Mouse (Mus musculus) liver, embryonic 14.5 days (tissue): Measurements from ENCODE around the gene Gm17660. TPM values are rescaled to one million over a fixed set of nuclear protein-coding genes. Genes with fewer than 3 reads are reported as not detected.
A peak's percentile ranks its signal among the peaks of the same experiment; 100 is the strongest.

Experiments used
- ATAC-seq: fragments of 200-750 bp; cut with Nextera tagmentation; 2 replicates; pipeline ENCODE4 v1.8.0; 2017; ENCODE audit warnings: moderate number of reproducible peaks, mild to moderate bottlenecking, moderate library complexity; ENCODE audit not compliant: insufficient read depth
- DNase-seq, 3 experiments: peaks; one replicate each; pipeline ENCODE4 v3.0.0-alpha.2; 2012 to 2013; ENCODE audit warnings: low read depth in 3 of 3, low spot score in 3 of 3
- H3K27ac ChIP-seq: fragments of 300-500 bp; sonication (generic); 2 replicates; pipeline ENCODE4 v1.5.1; 2014; ENCODE audit warnings: moderate library complexity, mild to moderate bottlenecking, control low read depth, inconsistent platforms
- H3K27me3 ChIP-seq: fragments of 300-500 bp; sonication (generic); 2 replicates; pipeline ENCODE4 v1.6.1; 2014; ENCODE audit warnings: mild to moderate bottlenecking, low read length, moderate library complexity; ENCODE audit not compliant: control insufficient read depth, insufficient read depth
- H3K36me3 ChIP-seq: fragments of 300-500 bp; sonication (generic); replicated peaks from 2 replicates; pipeline ENCODE4 v1.6.1; 2014; ENCODE audit warnings: low read depth; ENCODE audit not compliant: control insufficient read depth, insufficient read depth
- H3K4me1 ChIP-seq, 2 experiments: fragments of 200-500 bp in 1 of 2; fragments of 300-500 bp in 1 of 2; sonication (generic) in 1 of 2; replicated peaks; 2 replicates each; pipeline ENCODE4 v1.6.1; 2012 to 2014; ENCODE audit warnings: antibody characterized with exemption in 1 of 2, inconsistent platforms in 1 of 2, low read length in 1 of 2; ENCODE audit not compliant: control insufficient read depth in 2 of 2, insufficient read depth in 2 of 2
- H3K4me2 ChIP-seq: fragments of 300-500 bp; sonication (generic); 2 replicates; pipeline ENCODE4 v1.6.1; 2014; ENCODE audit warnings: low read depth, mild to moderate bottlenecking, control low read depth, moderate library complexity
- H3K4me3 ChIP-seq, 2 experiments: fragments of 200-500 bp in 1 of 2; fragments of 300-500 bp in 1 of 2; sonication (generic) in 1 of 2; 2 replicates each; pipeline ENCODE4 v1.5.1; 2012 to 2014; ENCODE audit warnings: low read depth in 2 of 2, low read length in 2 of 2, mild to moderate bottlenecking in 2 of 2, control low read depth in 1 of 2, inconsistent platforms in 1 of 2, moderate library complexity in 1 of 2; ENCODE audit not compliant: insufficient read depth in 1 of 2
- H3K9ac ChIP-seq: fragments of 300-500 bp; sonication (generic); replicated peaks from 2 replicates; pipeline ENCODE4 v1.6.1; 2014; ENCODE audit warnings: mild to moderate bottlenecking, control low read depth, moderate library complexity
- H3K9me3 ChIP-seq: fragments of 300-500 bp; sonication (generic); 2 replicates; pipeline ENCODE4 v1.6.1; 2016; ENCODE audit warnings: low read length, mixed read lengths; ENCODE audit not compliant: control insufficient read depth
- CTCF ChIP-seq: IDR thresholded peaks from 2 replicates; pipeline ENCODE4 v1.5.1; 2016; ENCODE audit warnings: antibody characterized with exemption, low read depth, control low read depth
- EP300 ChIP-seq: IDR thresholded peaks from 2 replicates; pipeline ENCODE4 v1.6.1; 2016; ENCODE audit warnings: antibody characterized with exemption, low read depth
- WGBS: fragments of 180-500 bp; shearing (Covaris S2); extraction: QIAGEN DNeasy Blood & Tissue Kit; methylation state at CpG from one replicate; pipeline ENCODE4 v1.1.7; 2014; ENCODE audit not compliant: insufficient replicate concordance; 5-methylcytosine and 5-hydroxymethylcytosine counted together
- polyA plus RNA-seq, 2 experiments: library from polyadenylated mRNA; depleted of rRNA in 1 of 2; stranded (reverse) in 1 of 2; unstranded in 1 of 2; fragments of >200 nt; fragmentation: Nextera tagmentation in 1 of 2; extraction: Ambion mirVana in 1 of 2; gene quantifications; 2 replicates each; pipeline versions ENCODE4 v1.2.1 to v1.2.3; 2012 to 2014

Gm17660 gene
- polyA plus RNA-seq, 2 experiments: not detected

DNA sequence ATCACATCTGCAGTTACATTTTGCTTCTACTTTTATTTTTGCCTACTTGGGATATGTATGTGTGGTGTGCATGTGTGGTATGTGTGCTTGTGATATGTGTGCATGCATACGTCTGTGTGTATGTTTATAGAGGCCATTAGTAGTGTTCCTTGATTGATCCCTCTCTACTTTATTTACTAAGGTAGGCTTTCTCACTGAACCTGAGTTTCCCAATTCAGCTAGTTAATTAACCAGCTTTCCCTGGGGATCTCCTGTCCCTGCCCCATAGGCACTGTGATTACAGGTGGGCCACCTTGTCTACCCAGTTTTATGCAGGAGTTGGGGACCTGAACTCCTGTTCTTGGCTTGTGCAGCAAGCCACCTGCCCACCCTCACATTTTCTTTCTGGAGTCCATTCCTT lies 40.7 kb downstream of the Gm17660 start:
- ATAC-seq (no peak), DNase-seq (no peak)
- H3K4me3 ChIP-seq: no peak overlapping the region
- H3K36me3 ChIP-seq: no peaks in the 10 kb centered on the region
- no peak overlapping the region for H3K4me2 ChIP-seq
- no peak overlapping the region for H3K27ac ChIP-seq
- no peak overlapping the region for H3K9ac ChIP-seq
- no peak for TF ChIP-seq EP300
- TF ChIP-seq CTCF: no peak
- peaks cover 0 to 14% of the 10 kb centered on the region in 2 experiments; a peak in 2 of 4 replicates for H3K4me1 ChIP-seq
- no peaks in the 10 kb centered on the region for H3K27me3 ChIP-seq
- WGBS: 64% methylated on average over 1 of the region's 1 CpGs
- H3K9me3 ChIP-seq: no peaks in the 10 kb centered on the region

DNA sequence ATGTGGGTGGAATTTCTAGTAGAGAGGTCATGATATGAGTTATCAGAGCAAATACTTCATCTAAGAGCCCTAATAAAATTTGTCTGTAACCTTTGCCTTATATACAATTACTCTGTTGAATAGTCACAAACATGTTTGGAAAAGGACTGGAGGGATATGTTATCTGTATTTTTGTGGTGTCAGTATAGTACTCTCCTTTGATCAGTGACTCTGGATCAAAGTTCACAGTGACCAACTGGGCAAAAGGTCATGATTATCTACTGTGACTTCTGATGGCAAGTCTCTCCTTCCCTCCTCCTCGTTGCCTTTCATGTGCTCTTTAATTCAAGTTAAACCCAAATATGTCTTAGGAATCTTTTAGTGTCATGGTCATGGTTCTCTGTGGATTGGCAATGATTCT lies 41.6 kb downstream of the Gm17660 start:
- no peaks in the 10 kb centered on the region for H3K36me3 ChIP-seq
- H3K4me2 ChIP-seq: no peak overlapping the region
- no peak for DNase-seq
- no peaks in the 10 kb centered on the region for H3K27me3 ChIP-seq
- H3K9me3 ChIP-seq: no peaks in the 10 kb centered on the region
- no peak overlapping the region for H3K27ac ChIP-seq
- 36% methylated on average over 1 of the region's 1 CpGs for WGBS
- no peak for ATAC-seq
- H3K4me1 ChIP-seq: peaks cover 0 to 14% of the 10 kb centered on the region in 2 experiments; a peak in 2 of 4 replicates
- no peak for TF ChIP-seq CTCF
- no peak for TF ChIP-seq EP300
- no peak overlapping the region for H3K4me3 ChIP-seq
- H3K9ac ChIP-seq: no peak overlapping the region

DNA sequence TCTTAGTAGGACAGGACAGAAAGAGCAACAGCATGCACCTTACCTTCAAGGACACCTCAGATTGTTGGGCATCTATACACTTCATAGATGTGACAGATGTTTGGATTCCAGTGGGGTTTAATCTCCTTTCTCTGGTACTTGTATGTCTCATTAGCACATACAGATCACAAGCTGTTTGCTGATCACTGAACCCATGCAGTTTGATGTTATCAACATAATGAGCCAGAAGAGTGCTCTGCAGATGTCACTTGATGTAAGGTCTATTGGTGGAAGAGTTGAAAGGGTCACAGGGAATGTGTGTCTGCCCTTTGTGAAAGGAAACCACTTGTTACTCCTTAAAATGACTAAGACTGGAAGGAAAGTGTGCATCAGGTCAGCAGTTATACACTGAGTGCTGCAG lies 42.3 kb downstream of the Gm17660 start:
- DNase-seq (no peak), ATAC-seq (no peak)
- Histone ChIP-seq H3K36me3 (no peaks in the 10 kb centered on the region), H3K9me3 (no peaks in the 10 kb centered on the region), H3K4me1 (peaks cover 0 to 14% of the 10 kb centered on the region in 2 experiments; a peak in 2 of 4 replicates), H3K9ac (no peak overlapping the region), H3K4me3 (no peak overlapping the region), H3K4me2 (no peak overlapping the region), H3K27me3 (no peaks in the 10 kb centered on the region), H3K27ac (no peak overlapping the region)
- no peak for TF ChIP-seq EP300
- TF ChIP-seq CTCF: no peak

DNA sequence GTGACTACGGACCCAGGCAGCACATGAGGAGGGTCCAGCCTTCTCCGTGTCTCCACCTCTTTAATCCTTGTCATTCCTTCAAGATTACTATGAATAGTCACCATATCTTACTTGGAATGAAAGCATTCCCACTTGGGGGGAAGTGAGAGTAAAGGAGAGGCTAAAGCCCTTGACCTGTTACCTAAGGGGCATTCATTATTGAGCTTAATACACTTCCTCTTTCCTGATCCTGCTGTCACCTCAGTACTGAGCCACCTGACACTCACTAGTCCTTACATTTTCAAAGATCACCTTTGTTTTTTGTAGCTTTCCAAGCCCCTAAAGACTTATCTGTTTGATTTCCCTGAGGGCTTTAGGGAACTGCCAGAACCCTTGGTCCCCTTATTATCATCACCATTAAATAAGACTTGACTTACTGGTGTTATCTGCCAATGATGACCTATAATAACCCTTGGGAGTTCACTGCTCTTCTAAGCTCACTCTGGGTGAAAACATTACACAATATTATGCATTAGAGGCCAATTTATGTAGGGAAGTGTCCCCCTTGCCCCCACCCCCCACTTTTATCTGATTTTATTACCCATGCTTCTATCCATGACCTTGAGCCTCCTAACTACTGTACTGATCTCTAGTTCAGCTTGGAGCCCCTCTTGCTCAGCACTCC lies 44.8 kb downstream of the Gm17660 start:
- H3K9ac ChIP-seq: no peak overlapping the region
- H3K4me2 ChIP-seq: no peak overlapping the region
- H3K4me3 ChIP-seq: no peak overlapping the region
- no peaks in the 10 kb centered on the region for H3K27me3 ChIP-seq
- 88% methylated on average over 2 of the region's 2 CpGs for WGBS
- DNase-seq (no peak), ATAC-seq (no peak; the same call in 1 of the 2 replicates)
- peaks cover 0 to 10% of the 10 kb centered on the region in 2 experiments; a peak in 2 of 4 replicates for H3K4me1 ChIP-seq
- TF ChIP-seq CTCF (no peak), EP300 (no peak)
- H3K9me3 ChIP-seq: no peaks in the 10 kb centered on the region
- no peaks in the 10 kb centered on the region for H3K36me3 ChIP-seq
- no peak overlapping the region for H3K27ac ChIP-seq

DNA sequence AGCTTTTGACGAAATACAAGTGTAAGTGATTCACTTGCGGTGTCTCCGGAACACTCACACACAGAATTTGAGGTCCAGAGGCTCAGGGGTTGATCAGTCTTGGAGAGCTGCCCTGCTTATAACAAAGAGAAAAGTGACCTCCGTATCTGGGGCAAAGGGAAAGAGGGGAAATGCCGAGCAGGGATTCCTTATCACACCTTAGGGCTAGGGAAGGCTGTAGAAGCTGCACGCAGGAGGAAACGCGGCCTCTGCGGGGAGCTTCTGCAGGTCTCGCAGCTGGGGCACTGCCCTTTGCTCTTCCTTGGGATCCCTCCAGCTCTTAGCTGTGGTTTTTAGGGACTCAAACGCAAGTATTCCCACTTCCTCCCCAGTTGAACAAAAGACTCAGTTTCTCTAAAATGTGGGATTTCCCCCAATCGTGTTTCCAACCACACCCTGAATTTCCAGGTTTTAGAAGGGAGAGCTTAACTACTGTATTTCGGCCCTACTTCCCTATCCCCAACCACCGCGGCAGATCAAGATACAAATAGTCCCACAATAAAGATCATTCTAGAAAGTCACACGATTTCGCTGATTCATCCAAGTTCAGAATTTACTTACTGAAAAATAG lies 52.1 kb downstream of the Gm17660 start:
- ATAC-seq: no peak
- Histone ChIP-seq H3K9ac (no peak overlapping the region; the same call in 1 of the 2 replicates), H3K36me3 (no peaks in the 10 kb centered on the region), H3K4me1 (peaks cover 7 to 27% of the 10 kb centered on the region in 2 experiments), H3K4me2 (peak overlapping the region; percentile 47), H3K27ac (no peak overlapping the region), H3K4me3 (no peak overlapping the region), H3K27me3 (no peaks in the 10 kb centered on the region), H3K9me3 (no peaks in the 10 kb centered on the region)
- no peak for DNase-seq
- TF ChIP-seq EP300 (no peak), CTCF (no peak)
- 21% methylated on average over 17 of the region's 17 CpGs for WGBS
